Mouse (Mus musculus): ENCODE measurements around the gene Nova2. TPM values are rescaled to one million over a fixed set of nuclear protein-coding genes. Genes with fewer than 3 reads are reported as not detected.
A peak's percentile ranks its signal among the peaks of the same experiment; 100 is the strongest.

Gene Nova2
- polyA plus RNA-seq, 1 experiment from 2014 or later: 18.0 TPM

DNA sequence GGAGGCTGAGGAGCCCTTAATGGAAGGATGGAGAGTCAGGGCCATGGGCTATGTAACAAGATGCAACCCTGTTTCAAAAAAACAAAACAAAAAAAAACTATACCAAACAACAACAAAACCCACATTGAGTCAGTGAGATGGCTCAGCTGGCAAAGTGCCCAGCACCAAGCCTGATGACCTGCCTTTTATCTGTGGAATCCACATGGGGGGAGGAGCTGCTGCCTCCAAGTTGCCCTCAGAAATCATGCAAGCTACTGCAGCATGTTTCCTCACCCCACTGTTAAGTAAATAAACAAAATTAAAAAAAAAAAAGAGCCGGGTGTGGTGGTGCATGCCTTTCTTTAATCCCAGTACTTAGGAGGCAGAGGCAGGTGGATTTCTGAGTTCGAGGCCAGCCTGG is 60.8 kb downstream of the Nova2 start:
- Histone ChIP-seq H3K9ac (ENCODE audit: low read depth, low read length) (no peak overlapping the region), H3K4me3 (ENCODE audit: low read depth, low read length) (no peak overlapping the region), H3K9me3 (ENCODE audit: control insufficient read depth, low read length) (no peaks in the 10 kb centered on the region), H3K4me2 (replicated peaks; ENCODE audit: low read depth, low read length) (no peak overlapping the region), H3K27me3 (ENCODE audit: control insufficient read depth, insufficient read depth, low read length) (no peaks in the 10 kb centered on the region), H3K36me3 (ENCODE audit: control insufficient read depth, insufficient read depth, low read length) (no peaks in the 10 kb centered on the region), H3K4me1 (replicated peaks; ENCODE audit: control insufficient read depth, insufficient read depth, low read length) (no peaks in the 10 kb centered on the region; the same call in 1 of the 2 replicates), H3K27ac (ENCODE audit: low read depth, low read length) (no peak overlapping the region)
- no peak for DNase-seq (ENCODE audit: low spot score)
- ATAC-seq (ENCODE audit: low FRiP score): no peak
- 72% methylated on average over 2 of the region's 2 CpGs for WGBS

DNA sequence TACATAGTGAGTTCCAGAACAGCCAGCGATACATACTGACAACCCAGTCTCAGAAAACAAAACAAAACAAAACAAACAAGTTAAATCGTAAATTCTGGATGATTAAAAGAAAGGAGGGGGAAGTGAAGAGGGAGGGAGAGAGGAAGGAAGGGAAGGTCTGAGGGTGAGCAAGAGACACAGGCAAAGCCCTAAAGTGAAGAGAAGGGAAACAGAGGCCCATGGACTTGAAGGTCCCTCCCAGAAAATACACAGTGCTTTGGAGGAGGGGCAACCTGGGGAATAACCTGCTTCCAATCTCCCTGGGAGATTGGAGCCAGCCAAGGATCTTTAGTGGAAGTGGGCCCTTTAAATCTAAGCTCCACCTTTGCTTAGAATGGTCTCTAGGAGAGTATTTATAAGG is 61.4 kb downstream of the Nova2 start, which contains the start of gene Nanos2:
Gene Nanos2 (plus strand): TSS at position 301 of the 400 bp plus-strand sequence.
- WGBS: 72% methylated on average over 2 of the region's 2 CpGs
- Histone ChIP-seq H3K4me3 (ENCODE audit: low read depth, low read length) (no peak within 1 kb of the TSS), H3K9me3 (ENCODE audit: control insufficient read depth, low read length) (no peaks in the 10 kb centered on the region), H3K4me2 (replicated peaks; ENCODE audit: low read depth, low read length) (no peak within 1 kb of the TSS), H3K27ac (ENCODE audit: low read depth, low read length) (no peak within 1 kb of the TSS), H3K36me3 (ENCODE audit: control insufficient read depth, insufficient read depth, low read length) (no peaks in the 10 kb centered on the region), H3K27me3 (ENCODE audit: control insufficient read depth, insufficient read depth, low read length) (peaks cover 4% of the 10 kb centered on the region; the same call in 1 of the 2 replicates), H3K9ac (ENCODE audit: low read depth, low read length) (no peak within 1 kb of the TSS), H3K4me1 (replicated peaks; ENCODE audit: control insufficient read depth, insufficient read depth, low read length) (peaks cover 2% of the 10 kb centered on the region)
- DNase-seq (ENCODE audit: low spot score) (no peak), ATAC-seq (ENCODE audit: low FRiP score) (no peak)

DNA sequence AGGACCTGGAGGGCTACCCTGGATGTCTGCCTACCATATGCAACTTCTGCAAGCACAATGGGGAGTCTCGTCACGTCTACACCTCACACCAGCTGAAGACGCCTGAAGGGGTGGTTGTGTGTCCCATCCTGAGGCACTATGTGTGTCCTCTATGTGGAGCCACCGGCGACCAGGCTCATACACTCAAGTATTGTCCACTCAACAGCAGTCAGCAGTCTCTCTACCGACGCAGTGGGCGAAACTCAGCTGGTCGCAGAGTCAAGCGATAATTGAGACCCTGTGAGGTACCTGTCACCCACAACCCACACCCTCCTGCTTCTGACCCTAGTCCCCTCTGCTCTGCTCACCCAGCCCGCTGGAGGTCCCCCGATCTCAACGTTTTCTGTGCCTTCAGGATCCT is 62.1 kb downstream of the Nova2 start:
- H3K4me3 ChIP-seq (ENCODE audit: low read depth, low read length): no peak overlapping the region
- H3K9ac ChIP-seq (ENCODE audit: low read depth, low read length): no peak overlapping the region
- H3K4me1 ChIP-seq (replicated peaks; ENCODE audit: control insufficient read depth, insufficient read depth, low read length): peaks cover 2% of the 10 kb centered on the region
- no peak overlapping the region for H3K27ac ChIP-seq (ENCODE audit: low read depth, low read length)
- no peaks in the 10 kb centered on the region for H3K36me3 ChIP-seq (ENCODE audit: control insufficient read depth, insufficient read depth, low read length)
- no peak overlapping the region for H3K4me2 ChIP-seq (replicated peaks; ENCODE audit: low read depth, low read length)
- H3K9me3 ChIP-seq (ENCODE audit: control insufficient read depth, low read length): no peaks in the 10 kb centered on the region
- 68% methylated on average over 13 of the region's 13 CpGs for WGBS
- H3K27me3 ChIP-seq (ENCODE audit: control insufficient read depth, insufficient read depth, low read length): peaks cover 9% of the 10 kb centered on the region; the same call in 1 of the 2 replicates
- ATAC-seq (ENCODE audit: low FRiP score) (no peak), DNase-seq (ENCODE audit: low spot score) (no peak)

DNA sequence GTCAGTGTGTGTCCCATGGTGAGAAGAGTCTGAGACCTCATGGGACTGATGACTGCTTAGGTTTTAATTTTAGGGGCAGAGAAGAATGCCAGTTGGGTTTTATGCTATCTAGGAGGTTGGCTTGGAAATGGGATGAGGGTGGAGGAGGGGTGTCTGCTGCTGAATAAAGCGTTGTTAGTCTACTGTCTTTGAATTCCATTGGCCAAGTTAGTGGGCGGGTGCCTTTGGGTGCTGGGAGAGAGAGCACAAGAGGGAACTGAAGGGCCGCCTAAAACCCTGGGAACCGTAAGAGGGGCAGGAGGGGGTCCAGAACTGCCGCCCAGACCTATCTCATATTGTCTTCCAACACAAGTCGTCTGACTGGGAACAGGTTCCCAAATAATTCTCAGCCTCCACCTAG is 63.1 kb downstream of the Nova2 start:
- Histone ChIP-seq H3K4me3 (ENCODE audit: low read depth, low read length) (no peak overlapping the region), H3K27ac (ENCODE audit: low read depth, low read length) (no peak overlapping the region), H3K4me1 (replicated peaks; ENCODE audit: control insufficient read depth, insufficient read depth, low read length) (peaks cover 2% of the 10 kb centered on the region), H3K9ac (ENCODE audit: low read depth, low read length) (no peak overlapping the region), H3K36me3 (ENCODE audit: control insufficient read depth, insufficient read depth, low read length) (no peaks in the 10 kb centered on the region), H3K9me3 (ENCODE audit: control insufficient read depth, low read length) (no peaks in the 10 kb centered on the region), H3K4me2 (replicated peaks; ENCODE audit: low read depth, low read length) (no peak overlapping the region), H3K27me3 (ENCODE audit: control insufficient read depth, insufficient read depth, low read length) (peaks cover 15% of the 10 kb centered on the region; the same call in 1 of the 2 replicates)
- WGBS: 70% methylated on average over 6 of the region's 6 CpGs
- ATAC-seq (ENCODE audit: low FRiP score): no peak
- DNase-seq (ENCODE audit: low spot score): no peak

DNA sequence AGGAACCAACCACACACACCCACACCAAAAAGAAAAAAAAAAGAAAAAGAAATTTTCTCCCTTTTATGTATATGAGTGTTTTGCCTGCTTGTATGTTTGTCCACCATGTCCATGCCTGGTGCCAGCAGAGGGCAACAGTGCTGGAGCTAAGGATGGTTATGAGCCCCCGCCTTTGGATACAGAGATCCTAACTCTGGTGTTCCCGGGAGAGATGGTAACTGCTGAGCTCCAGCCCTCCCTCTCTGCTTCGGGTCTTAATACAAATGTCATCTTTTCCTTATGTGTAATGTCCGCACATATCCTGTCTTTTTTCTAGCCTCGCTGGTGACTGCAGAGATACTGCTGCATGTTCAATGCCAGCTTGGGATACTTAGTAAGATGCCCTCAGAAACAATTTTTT is 64.3 kb downstream of the Nova2 start:
- Histone ChIP-seq H3K4me3 (ENCODE audit: low read depth, low read length) (peak overlapping the region; percentile 43), H3K27ac (ENCODE audit: low read depth, low read length) (peak overlapping the region; percentile 87), H3K4me1 (replicated peaks; ENCODE audit: control insufficient read depth, insufficient read depth, low read length) (peaks cover 2% of the 10 kb centered on the region), H3K9me3 (ENCODE audit: control insufficient read depth, low read length) (no peaks in the 10 kb centered on the region), H3K36me3 (ENCODE audit: control insufficient read depth, insufficient read depth, low read length) (no peaks in the 10 kb centered on the region), H3K9ac (ENCODE audit: low read depth, low read length) (peak overlapping the region; percentile 8), H3K4me2 (replicated peaks; ENCODE audit: low read depth, low read length) (peak overlapping the region; percentile 80), H3K27me3 (ENCODE audit: control insufficient read depth, insufficient read depth, low read length) (peaks cover 15% of the 10 kb centered on the region; the same call in 1 of the 2 replicates)
- peak; percentile 46 for DNase-seq (ENCODE audit: low spot score)
- WGBS: 5% methylated on average over 5 of the region's 5 CpGs
- ATAC-seq (ENCODE audit: low FRiP score): peak; percentile 11; the same call in 1 of the 2 replicates

DNA sequence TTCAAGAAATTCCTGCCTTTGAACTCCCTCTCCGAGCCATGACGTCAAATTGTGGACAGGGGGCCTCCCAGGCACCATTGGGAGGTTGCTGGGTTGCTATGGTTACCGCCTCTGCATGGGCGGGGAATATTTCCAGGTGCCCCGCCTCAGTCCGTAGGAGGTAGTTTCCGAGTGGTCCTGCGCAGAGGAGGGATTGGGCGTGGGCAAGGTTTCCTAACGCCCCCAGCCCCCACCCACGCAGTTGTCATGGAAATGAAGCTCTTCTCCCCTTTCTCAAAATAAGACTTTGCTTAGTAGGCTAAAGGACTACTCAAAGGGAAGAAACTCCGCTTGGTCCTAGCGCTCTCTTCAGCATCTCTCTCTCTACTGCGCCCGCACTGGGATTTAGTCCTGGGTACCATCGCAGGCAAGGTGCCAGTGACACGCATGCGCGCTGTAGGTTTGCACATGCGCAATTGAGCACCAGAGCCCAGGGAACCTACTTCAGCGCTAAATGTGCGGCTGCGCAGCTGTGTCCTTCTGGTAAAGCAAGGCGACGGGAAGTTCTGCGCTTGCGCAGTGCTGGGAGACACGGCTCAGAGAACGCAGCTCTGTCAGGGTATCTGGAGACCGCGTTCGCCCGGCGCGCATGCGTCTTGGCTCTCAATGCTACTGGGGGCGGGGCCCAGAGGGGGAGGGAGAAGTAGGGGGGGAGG is 65.1 kb downstream of the Nova2 start, which contains the start of gene Mypop:
Gene Mypop (plus strand): TSS at position 645 of the 695 bp plus-strand sequence.
- H3K9me3 ChIP-seq (ENCODE audit: control insufficient read depth, low read length): no peaks in the 10 kb centered on the region
- WGBS: under 1% methylated on average over 37 of the region's 37 CpGs
- peak within 1 kb of the TSS; percentile 64 for H3K9ac ChIP-seq (ENCODE audit: low read depth, low read length)

DNA sequence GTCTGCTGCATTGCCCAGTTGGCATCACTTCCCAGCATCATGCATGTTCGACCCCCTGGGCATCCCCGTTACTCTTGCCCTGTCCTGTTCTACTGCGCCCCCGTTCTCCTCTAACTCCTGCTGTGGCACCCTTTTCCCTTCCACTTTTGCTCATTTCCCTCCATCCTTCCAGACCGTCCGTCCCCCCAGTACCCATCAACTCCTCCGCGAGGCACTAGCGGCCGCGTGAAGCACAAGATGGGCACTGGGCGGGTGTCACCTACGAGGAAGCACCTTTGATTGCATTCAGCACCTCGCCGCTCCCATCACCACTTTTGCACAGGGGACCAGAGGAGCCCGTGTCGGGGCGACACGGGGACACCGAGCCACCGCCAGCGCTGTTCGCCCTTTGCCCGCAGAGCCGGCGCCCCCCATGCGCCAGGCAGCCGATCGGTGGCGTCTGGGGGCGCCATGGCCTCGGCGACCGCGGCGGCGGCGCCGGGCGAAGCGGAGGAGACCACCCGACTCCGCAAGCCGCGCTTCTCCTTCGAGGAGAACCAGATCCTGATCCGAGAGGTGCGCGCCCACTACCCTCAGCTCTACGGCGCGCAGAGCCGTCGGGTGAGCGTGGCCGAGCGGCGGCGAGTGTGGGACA is 66.1 kb downstream of the Nova2 start:
- DNase-seq (ENCODE audit: low spot score) (peak; percentile 58), ATAC-seq (ENCODE audit: low FRiP score) (peak; percentile 42; the same call in 1 of the 2 replicates)
- Histone ChIP-seq H3K9ac (ENCODE audit: low read depth, low read length) (peak overlapping the region; percentile 64), H3K27ac (ENCODE audit: low read depth, low read length) (0 out of 2 replicates have a peak overlapping the region, but pooled peaks have one; percentile 34), H3K4me2 (replicated peaks; ENCODE audit: low read depth, low read length) (peak overlapping the region; percentile 80), H3K36me3 (ENCODE audit: control insufficient read depth, insufficient read depth, low read length) (no peaks in the 10 kb centered on the region), H3K9me3 (ENCODE audit: control insufficient read depth, low read length) (no peaks in the 10 kb centered on the region), H3K4me1 (replicated peaks; ENCODE audit: control insufficient read depth, insufficient read depth, low read length) (peaks cover 2% of the 10 kb centered on the region), H3K4me3 (ENCODE audit: low read depth, low read length) (peak overlapping the region; percentile 43), H3K27me3 (ENCODE audit: control insufficient read depth, insufficient read depth, low read length) (peaks cover 15% of the 10 kb centered on the region; the same call in 1 of the 2 replicates)
- under 1% methylated on average over 58 of the region's 59 CpGs for WGBS

More for the DNA sequence above, 65.1 kb downstream of the Nova2 start, which contains the start of gene Mypop:
- no peaks in the 10 kb centered on the region for H3K36me3 ChIP-seq (ENCODE audit: control insufficient read depth, insufficient read depth, low read length)
- H3K4me2 ChIP-seq (replicated peaks; ENCODE audit: low read depth, low read length): peak within 1 kb of the TSS; percentile 80
- ATAC-seq (ENCODE audit: low FRiP score) (peak; percentile 94), DNase-seq (ENCODE audit: low spot score) (peak; percentile 100)
- H3K4me1 ChIP-seq (replicated peaks; ENCODE audit: control insufficient read depth, insufficient read depth, low read length): peaks cover 2% of the 10 kb centered on the region
- peak within 1 kb of the TSS; percentile 87 for H3K27ac ChIP-seq (ENCODE audit: low read depth, low read length)
- peak within 1 kb of the TSS; percentile 43 for H3K4me3 ChIP-seq (ENCODE audit: low read depth, low read length)
- peaks cover 15% of the 10 kb centered on the region; the same call in 1 of the 2 replicates for H3K27me3 ChIP-seq (ENCODE audit: control insufficient read depth, insufficient read depth, low read length)

DNA sequence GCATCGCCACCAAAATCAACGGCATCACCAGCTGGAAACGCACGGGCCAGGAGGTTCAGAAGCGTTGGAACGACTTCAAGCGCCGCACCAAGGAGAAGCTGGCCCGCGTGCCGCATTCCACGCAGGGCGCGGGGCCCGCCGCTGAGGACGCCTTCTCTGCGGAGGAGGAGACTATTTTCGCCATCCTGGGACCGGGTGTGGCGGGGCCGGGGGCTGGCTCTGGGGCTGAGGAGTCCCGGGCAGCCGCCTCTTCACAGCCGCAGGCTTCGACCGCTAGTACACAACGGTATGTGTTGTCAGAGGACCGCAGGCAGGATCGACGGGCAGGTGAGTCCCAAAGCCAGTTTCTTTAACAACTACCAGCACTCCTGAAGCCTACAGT is 66.6 kb downstream of the Nova2 start:
- Histone ChIP-seq H3K36me3 (ENCODE audit: control insufficient read depth, insufficient read depth, low read length) (no peaks in the 10 kb centered on the region), H3K9me3 (ENCODE audit: control insufficient read depth, low read length) (no peaks in the 10 kb centered on the region), H3K4me3 (ENCODE audit: low read depth, low read length) (peak overlapping the region; percentile 43), H3K27ac (ENCODE audit: low read depth, low read length) (no peak overlapping the region), H3K4me1 (replicated peaks; ENCODE audit: control insufficient read depth, insufficient read depth, low read length) (peaks cover 2% of the 10 kb centered on the region), H3K9ac (ENCODE audit: low read depth, low read length) (peak overlapping the region; percentile 64; the same call in 1 of the 2 replicates), H3K27me3 (ENCODE audit: control insufficient read depth, insufficient read depth, low read length) (peaks cover 15% of the 10 kb centered on the region; the same call in 1 of the 2 replicates), H3K4me2 (replicated peaks; ENCODE audit: low read depth, low read length) (peak overlapping the region; percentile 80)
- ATAC-seq (ENCODE audit: low FRiP score) (no peak), DNase-seq (ENCODE audit: low spot score) (no peak)
- WGBS: 2% methylated on average over 30 of the region's 31 CpGs

Data from hindbrain, embryonic 11.5 days (tissue).